Mouse (Mus musculus) thymus, postnatal 36 days (tissue): ENCODE measurements around the gene Clmn.

Experiments
- DNase-seq, 2 experiments: peaks; one replicate each; pipeline ENCODE4 v3.0.0; 2022; ENCODE audit warnings: mixed read lengths in 2 of 2

Clmn gene

GRCm38 (mm10) chr12:104879577-104879989 lies 14.7 kb upstream of the Clmn start:
- no peak for DNase-seq

GRCm38 (mm10) chr12:104876053-104876452 lies 11.2 kb upstream of the Clmn start:
- DNase-seq = no peak

GRCm38 (mm10) chr12:104871987-104872386 lies 7.1 kb upstream of the Clmn start:
- no peak for DNase-seq

GRCm38 (mm10) chr12:104869737-104870136 lies 4.9 kb upstream of the Clmn start:
- DNase-seq = no peak

GRCm38 (mm10) chr12:104868430-104868829 lies 3.6 kb upstream of the Clmn start:
- no peak for DNase-seq

- no peak for DNase-seq
These were observed 3.0 kb upstream of the Clmn start for GRCm38 (mm10) chr12:104867851-104868250.

- no peak for DNase-seq
These were observed 275 bp upstream of the Clmn start for GRCm38 (mm10) chr12:104865166-104865535.

GRCm38 (mm10) chr12:104863653-104864052 lies 1.2 kb downstream of the Clmn start:
- no peak for DNase-seq

- no peak for DNase-seq
These were observed 5.7 kb downstream of the Clmn start for GRCm38 (mm10) chr12:104859140-104859539.

GRCm38 (mm10) chr12:104858732-104859131 lies 6.1 kb downstream of the Clmn start:
- DNase-seq = no peak

- DNase-seq = no peak
These were observed 7.3 kb downstream of the Clmn start for GRCm38 (mm10) chr12:104857614-104858013.

GRCm38 (mm10) chr12:104856540-104856939 lies 8.3 kb downstream of the Clmn start:
- DNase-seq = no peak

- no peak for DNase-seq
These were observed 9.3 kb downstream of the Clmn start for GRCm38 (mm10) chr12:104855548-104855947.

GRCm38 (mm10) chr12:104854826-104855225 lies 10.1 kb downstream of the Clmn start:
- no peak for DNase-seq

- DNase-seq = no peak
These were observed 11.5 kb downstream of the Clmn start for GRCm38 (mm10) chr12:104853374-104853773.

- DNase-seq = no peak
These were observed 13.0 kb downstream of the Clmn start for GRCm38 (mm10) chr12:104851711-104852508.

- DNase-seq = no peak
These were observed 14.8 kb downstream of the Clmn start for GRCm38 (mm10) chr12:104850119-104850518.

- DNase-seq = no peak
These were observed 16.2 kb downstream of the Clmn start for GRCm38 (mm10) chr12:104848667-104849066.

- no peak for DNase-seq
These were observed 17.6 kb downstream of the Clmn start for GRCm38 (mm10) chr12:104847227-104847626.

- no peak for DNase-seq
These were observed 19.2 kb downstream of the Clmn start for GRCm38 (mm10) chr12:104845707-104846106.

GRCm38 (mm10) chr12:104844989-104845388 lies 19.9 kb downstream of the Clmn start:
- no peak for DNase-seq

GRCm38 (mm10) chr12:104844279-104844678 lies 20.6 kb downstream of the Clmn start:
- DNase-seq = no peak

- DNase-seq = no peak
These were observed 23.6 kb downstream of the Clmn start for GRCm38 (mm10) chr12:104841256-104841655.

GRCm38 (mm10) chr12:104838987-104839386 lies 25.9 kb downstream of the Clmn start:
- no peak for DNase-seq

GRCm38 (mm10) chr12:104838462-104838861 lies 26.4 kb downstream of the Clmn start:
- no peak for DNase-seq
